ENCODE assay signal across 23 mouse cellular contexts in genomic region chr1:36768786-36769185, GRCm38 (mm10). TPM values are rescaled to one million over a fixed set of nuclear protein-coding genes. Genes with fewer than 3 reads are reported as not detected.
DNase-seq lines count a peak whose midpoint lies in the region; ATAC-seq lines count a peak whose summit lies in the region.
"Had no signal": no experiment of that assay in that cellular context is flagged by ENCODE, and none has a peak within 500 bp of the region (broad histone marks: within the 10 kb centered on the region; RNA-seq: fewer than 3 reads in every experiment).

No protein-coding gene starts in this region.

- peak; percentile 15 for ATAC-seq in CD4-positive, CD25-positive, alpha-beta regulatory T cell, adult 4 months
- ATAC-seq in activated CD4-positive, CD25-positive, alpha-beta regulatory T cell, adult 4 months: peak; percentile 4
- ATAC-seq in inflammation-experienced regulatory T-cells, adult 6 months: peak; percentile 11
- ATAC-seq: forebrain, embryonic 14.5 days; forebrain, embryonic 16.5 days; Patski had no signal

- peak; percentile 71 for DNase-seq in CD4-positive helper T cell, adult 2 months (ENCODE audit: low read depth, low spot score)
- no peak for DNase-seq in lung, postnatal 25 days (ENCODE audit: low spot score)
- no peak for DNase-seq in left cerebral cortex, adult 11 months (ENCODE audit: low spot score)
- no peak for DNase-seq in testis, postnatal 10 days (ENCODE audit: low spot score)
- DNase-seq: adrenal gland, adult 8-10 months; adrenal gland, postnatal 14 days; adrenal gland, postnatal 36 days; B cell, adult 2 months; cerebellum, adult 11-12 months; cerebellum, adult 2 months; cerebellum, adult 9-10 months; cerebellum, postnatal 10 days; cerebellum, postnatal 25 days had no signal

RNA-seq across cellular contexts. Expression of gene Zap70, which starts 7.2 kb away (rescaled TPM):
- 100 to 1,000 TPM; 178 to 289 TPM for polyA plus RNA-seq in CD4-positive, CD25-positive, alpha-beta regulatory T cell, adult 4 months (2017; shearing (Covaris generic))
- 100 to 1,000 TPM; 171 to 269 TPM for polyA plus RNA-seq in activated CD4-positive, CD25-positive, alpha-beta regulatory T cell, adult 4 months (2017; shearing (Covaris generic))
- 100 to 1,000 TPM; 241 to 287 (median 257) TPM for polyA plus RNA-seq in inflammation-experienced regulatory T-cells, adult 6 months (2017; shearing (Covaris generic))

RNA-seq across cellular contexts. Expression of gene Actr1b, which starts 54.6 kb away (rescaled TPM):
- polyA plus RNA-seq in CD4-positive, CD25-positive, alpha-beta regulatory T cell, adult 4 months (2017; shearing (Covaris generic)): 10 to 100 TPM; 39.0 to 63.5 TPM
- 10 to 100 TPM; 41.9 to 51.7 TPM for polyA plus RNA-seq in activated CD4-positive, CD25-positive, alpha-beta regulatory T cell, adult 4 months (2017; shearing (Covaris generic))
- 10 to 100 TPM; 37.4 to 47.1 (median 41.0) TPM for polyA plus RNA-seq in inflammation-experienced regulatory T-cells, adult 6 months (2017; shearing (Covaris generic))

RNA-seq across cellular contexts. Expression of gene 4933424G06Rik, which starts 58.8 kb away (rescaled TPM):
- polyA plus RNA-seq in CD4-positive, CD25-positive, alpha-beta regulatory T cell, adult 4 months (2017; shearing (Covaris generic)): not detected
- polyA plus RNA-seq in activated CD4-positive, CD25-positive, alpha-beta regulatory T cell, adult 4 months (2017; shearing (Covaris generic)): not detected
- not detected for polyA plus RNA-seq in inflammation-experienced regulatory T-cells, adult 6 months (2017; shearing (Covaris generic))
- polyA plus RNA-seq: embryonic facial prominence, embryonic 10.5 days; embryonic facial prominence, embryonic 12.5 days; embryonic facial prominence, embryonic 14.5 days; forebrain, embryonic 14.5 days; G1E had no signal
